Mouse (Mus musculus): ENCODE results near the gene Gm20605. TPM values are rescaled to one million over a fixed set of nuclear protein-coding genes. Genes with fewer than 3 reads are reported as not detected.

Gene Gm20605
- 17.5 TPM for polyA plus RNA-seq (2021)

DNA sequence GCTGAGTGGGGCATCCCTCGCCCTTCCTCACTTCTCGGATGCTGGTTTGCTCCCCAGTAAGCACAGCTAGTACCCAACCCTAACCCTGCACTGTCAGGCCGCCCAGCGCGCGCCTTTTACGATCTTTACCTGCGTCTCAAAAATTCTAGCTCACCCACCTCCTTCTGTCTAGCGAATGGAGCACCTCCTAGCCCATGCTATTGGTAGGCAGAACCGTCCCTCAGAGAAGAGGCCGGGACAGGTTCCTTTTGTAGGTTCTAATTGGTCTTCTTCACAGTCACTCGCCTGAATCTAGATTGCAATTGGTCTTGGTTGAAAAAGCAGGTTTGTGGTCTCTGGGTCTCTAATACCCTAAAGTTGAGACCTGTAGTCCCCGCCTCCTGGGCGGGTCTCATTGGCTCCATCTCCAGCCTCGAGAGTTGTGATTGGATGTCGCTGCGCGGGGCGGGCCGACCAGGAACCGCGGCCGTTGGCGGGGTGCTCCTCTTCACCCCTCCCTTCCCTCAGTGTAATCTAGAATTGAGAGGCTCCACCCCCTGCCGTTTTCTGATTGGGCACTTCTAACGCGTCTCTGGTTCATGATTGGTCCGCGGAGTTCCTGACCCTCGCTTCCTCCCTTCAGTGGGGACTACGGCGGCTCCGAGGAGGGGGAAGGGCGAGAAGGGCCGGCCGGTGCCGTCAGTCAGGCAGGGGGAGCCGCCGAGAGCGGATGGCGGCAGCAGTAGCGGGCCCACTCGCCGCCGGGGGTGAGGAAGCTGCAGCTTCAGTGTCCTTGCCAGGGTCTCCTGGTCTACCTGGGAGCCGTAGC lies at the start of gene Gm20605, which contains the start of the genes Fbxo24 and Lrch4:
TSS of gene Gm20605 (plus strand) at position 678 of the 808 bp plus-strand sequence.
TSS of gene Fbxo24 (minus strand) at position 505 of the 808 bp plus-strand sequence.
TSS of gene Lrch4 (plus strand) at position 624 of the 808 bp plus-strand sequence.
- POLR2A ChIA-PET: interaction anchor here (0.6 to 5.5 kb wide), 6 partner anchors 11 to 1832 kb away, joined by 3 to 31 read pairs (median 4); partner anchors contain the start of genes Pcolce and Tsc22d4
- CTCF ChIA-PET: interaction anchor here (1.2 to 4.3 kb wide), 4 partner anchors 10 to 24 kb away, joined by 3 to 17 read pairs (median 8); partner anchors contain the start of gene Pcolce
- peak; percentile 93 for ATAC-seq
- no peak for TF ChIP-seq CTCF (IDR thresholded peaks at IDR 0.05)
- in situ Hi-C loops (cut with MboI; ENCODE audit: low pct_unique_long_range_greater_than_20kb): no loop called here
- H3K27me3 ChIP-seq: no peaks in the 10 kb centered on the region
- DNase-seq (ENCODE audit: low read depth, low spot score): peak; percentile 100

DNA sequence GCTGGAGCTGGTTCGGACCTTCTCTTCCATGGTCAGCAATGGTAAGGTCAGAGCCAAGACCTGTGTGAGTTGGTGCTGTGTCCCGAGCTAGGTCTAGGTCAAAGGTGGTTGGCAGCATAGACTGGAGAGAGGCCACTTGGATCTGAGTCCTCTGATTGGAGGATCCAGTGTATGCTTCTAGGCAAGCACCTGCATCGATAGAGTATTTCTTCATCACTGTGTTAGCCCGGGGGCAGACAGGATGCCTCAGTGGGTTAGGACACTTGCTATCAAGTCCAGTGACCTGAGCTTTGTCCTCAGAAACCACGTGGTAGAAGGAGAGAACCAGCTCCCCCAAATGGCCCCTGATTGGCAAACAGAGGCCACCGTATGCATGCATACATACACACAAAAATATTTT lies 48.7 kb upstream of the Gm20605 start:
- no peak for ATAC-seq
- POLR2A ChIA-PET: no interaction called here
- peaks cover 5% of the 10 kb centered on the region for H3K27me3 ChIP-seq
- in situ Hi-C loops (cut with MboI; ENCODE audit: low pct_unique_long_range_greater_than_20kb): no loop called here
- CTCF ChIA-PET: no interaction called here
- no peak for DNase-seq (ENCODE audit: low read depth, low spot score)
- no peak for TF ChIP-seq CTCF (IDR thresholded peaks at IDR 0.05)

DNA sequence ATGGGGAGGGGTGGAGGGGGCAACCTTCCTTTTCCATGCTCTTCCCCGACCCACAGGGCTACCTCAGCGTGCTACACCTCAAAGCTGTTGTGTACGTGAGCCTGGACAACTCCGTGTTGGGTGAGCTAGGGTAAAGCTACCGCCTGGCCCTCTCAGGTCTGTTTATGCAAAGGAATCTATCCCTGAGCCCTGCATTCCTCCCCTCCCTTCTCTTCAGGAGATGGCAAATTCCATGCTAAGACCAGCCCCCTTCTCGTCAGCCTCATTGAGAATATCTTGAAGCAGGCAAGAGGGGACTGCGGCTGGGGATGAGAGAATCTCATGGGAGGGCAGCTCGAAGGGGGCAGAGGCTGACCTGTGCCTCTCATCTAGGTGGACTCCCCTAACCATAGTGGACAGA lies 46.3 kb upstream of the Gm20605 start:
- H3K27me3 ChIP-seq: peaks cover 5% of the 10 kb centered on the region
- CTCF ChIA-PET: no interaction called here
- in situ Hi-C loops (cut with MboI; ENCODE audit: low pct_unique_long_range_greater_than_20kb): no loop called here
- DNase-seq (ENCODE audit: low read depth, low spot score): no peak
- TF ChIP-seq CTCF (IDR thresholded peaks at IDR 0.05): no peak
- POLR2A ChIA-PET: no interaction called here
- ATAC-seq: no peak

DNA sequence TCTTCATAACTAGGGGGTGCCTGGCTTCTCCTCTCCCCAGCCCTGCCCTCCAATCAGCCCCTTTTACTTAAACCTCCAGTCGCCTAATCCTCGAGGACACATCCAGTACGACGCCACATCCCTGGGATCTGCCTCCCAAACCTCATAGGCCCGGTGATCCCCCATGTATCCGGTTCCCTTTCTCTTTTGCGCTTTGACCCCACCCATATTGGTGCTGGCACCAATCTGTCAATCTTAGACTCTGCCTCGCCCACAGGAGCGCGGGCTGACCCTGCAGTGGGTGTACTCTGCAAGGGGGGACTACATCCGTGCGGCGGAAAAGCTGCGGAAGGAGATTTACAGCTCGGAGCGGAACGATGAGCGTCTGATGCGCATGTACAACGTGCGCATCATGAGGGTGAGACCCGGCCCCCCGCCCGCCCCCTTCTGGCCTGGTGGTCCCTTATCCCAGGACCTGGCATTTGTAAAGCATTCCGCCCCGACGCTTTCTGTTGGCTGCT lies 45.3 kb upstream of the Gm20605 start:
- DNase-seq (ENCODE audit: low read depth, low spot score) (no peak), ATAC-seq (no peak)
- POLR2A ChIA-PET: no interaction called here
- peaks cover 5% of the 10 kb centered on the region for H3K27me3 ChIP-seq
- in situ Hi-C loops (cut with MboI; ENCODE audit: low pct_unique_long_range_greater_than_20kb): no loop called here
- CTCF ChIA-PET: no interaction called here
- TF ChIP-seq CTCF (IDR thresholded peaks at IDR 0.05): no peak

DNA sequence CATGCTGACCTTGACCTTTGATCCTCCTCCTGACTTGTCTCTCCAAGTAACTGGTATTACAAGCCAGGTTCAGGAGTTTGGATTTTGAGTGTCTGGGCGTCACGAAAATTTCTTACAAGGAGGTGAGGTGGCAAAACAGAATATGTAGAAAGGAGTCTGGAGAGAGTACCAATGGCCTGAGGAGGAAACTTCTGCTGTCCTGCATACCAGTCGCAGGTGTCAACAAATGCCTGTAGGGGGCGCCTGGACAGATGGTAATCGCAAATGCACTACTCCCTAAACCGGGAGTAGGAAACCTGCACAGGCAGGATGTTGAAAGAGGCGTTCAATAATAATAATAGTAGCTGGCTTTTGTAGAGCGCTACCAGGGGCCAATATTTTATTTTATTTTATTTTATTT lies 44.0 kb upstream of the Gm20605 start:
- peak; percentile 85 for TF ChIP-seq CTCF (IDR thresholded peaks at IDR 0.05)

DNA sequence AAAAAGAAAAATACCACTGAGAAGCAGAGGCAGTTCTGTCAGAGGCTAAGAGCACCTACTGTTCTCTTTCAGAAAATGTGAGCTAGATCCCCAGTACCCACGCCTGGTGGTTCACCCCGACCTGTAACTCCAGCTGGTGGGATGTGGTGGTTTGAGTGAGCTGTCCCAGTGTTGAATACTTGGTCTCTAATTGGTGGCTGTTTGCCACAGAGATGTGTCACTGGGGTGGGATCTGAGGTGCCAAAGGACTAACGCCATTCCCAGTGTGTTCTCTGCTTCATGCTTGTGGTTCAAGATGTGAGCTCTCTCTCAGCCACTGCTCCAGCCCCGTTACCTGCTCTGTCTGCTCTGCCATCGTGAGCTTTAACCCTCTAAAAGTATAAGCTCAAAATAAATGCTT lies 38.5 kb upstream of the Gm20605 start:
- ATAC-seq: no peak
- in situ Hi-C loops (cut with MboI; ENCODE audit: low pct_unique_long_range_greater_than_20kb): no loop called here
- H3K27me3 ChIP-seq: no peaks in the 10 kb centered on the region
- ChIA-PET POLR2A (no interaction called here), CTCF (interaction anchor here (0.9 kb wide), 1 partner anchor 67 kb away, joined by 3 read pairs; no protein-coding TSS in a partner anchor)
- no peak for TF ChIP-seq CTCF (IDR thresholded peaks at IDR 0.05)
- no peak for DNase-seq (ENCODE audit: low read depth, low spot score)

More for the DNA sequence above, 44.0 kb upstream of the Gm20605 start:
- ATAC-seq (no peak), DNase-seq (ENCODE audit: low read depth, low spot score) (no peak)
- CTCF ChIA-PET: interaction anchor here (1.4 kb wide), 1 partner anchor 29 kb away, joined by 3 read pairs; no protein-coding TSS in a partner anchor
- POLR2A ChIA-PET: no interaction called here
- H3K27me3 ChIP-seq: peaks cover 5% of the 10 kb centered on the region
- in situ Hi-C loops (cut with MboI; ENCODE audit: low pct_unique_long_range_greater_than_20kb): no loop called here

DNA sequence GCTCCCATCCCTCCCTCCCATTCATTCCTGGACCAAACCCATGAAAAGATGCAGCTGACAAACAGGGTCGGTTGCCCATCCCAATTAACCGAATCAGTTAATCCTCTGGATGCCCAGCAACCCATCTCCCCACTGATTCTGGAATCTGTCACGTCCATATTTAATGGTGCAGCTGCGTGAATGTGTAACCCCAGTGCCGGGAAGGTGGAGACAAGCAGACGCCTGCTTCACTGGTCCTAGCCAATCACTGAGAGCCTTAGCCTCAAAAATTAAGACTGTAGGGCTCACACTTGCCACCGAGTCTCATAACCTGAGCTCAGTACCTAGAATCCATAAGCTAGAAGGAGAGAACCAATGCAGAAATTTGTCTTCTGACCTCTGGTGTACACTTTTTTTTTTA lies 33.1 kb upstream of the Gm20605 start:
- in situ Hi-C loops (cut with MboI; ENCODE audit: low pct_unique_long_range_greater_than_20kb): no loop called here
- no peaks in the 10 kb centered on the region for H3K27me3 ChIP-seq
- ChIA-PET POLR2A (interaction anchor here (1.1 kb wide), 1 partner anchor 13 kb away, joined by 3 read pairs; no protein-coding TSS in a partner anchor), CTCF (no interaction called here)
- no peak for TF ChIP-seq CTCF (IDR thresholded peaks at IDR 0.05)
- ATAC-seq: no peak
- no peak for DNase-seq (ENCODE audit: low read depth, low spot score)

DNA sequence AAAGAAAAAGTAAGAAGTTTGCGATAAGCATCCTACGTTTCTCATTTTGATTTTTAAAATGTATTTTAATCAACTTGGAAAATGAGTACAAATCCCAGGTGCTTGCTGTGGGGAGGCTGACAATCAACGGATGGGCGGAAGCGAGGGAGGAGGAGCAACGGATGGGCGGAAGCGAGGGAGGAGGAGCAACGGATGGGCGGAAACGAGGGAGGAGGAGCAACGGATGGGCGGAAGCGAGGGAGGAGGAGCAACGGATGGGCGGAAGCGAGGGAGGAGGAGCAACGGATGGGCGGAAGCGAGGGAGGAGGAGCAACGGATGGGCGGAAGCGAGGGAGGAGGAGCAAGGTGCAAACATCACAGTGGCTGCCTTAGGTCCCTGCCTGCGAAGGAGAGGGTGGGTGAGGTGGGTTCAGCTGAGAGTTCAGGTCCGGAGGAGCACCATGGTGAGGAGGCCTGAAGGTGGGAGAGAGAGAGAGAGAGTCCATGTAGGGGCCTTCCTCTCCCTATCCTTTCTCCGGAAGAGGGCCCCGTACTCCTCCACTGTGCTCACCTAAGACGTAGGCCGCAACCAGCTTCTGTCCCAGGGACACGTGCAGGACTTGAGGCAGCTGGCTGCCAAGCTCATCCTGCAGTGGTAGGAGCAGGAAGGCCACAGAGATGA lies 32.2 kb upstream of the Gm20605 start:
- in situ Hi-C loops (cut with MboI; ENCODE audit: low pct_unique_long_range_greater_than_20kb): no loop called here
- no peak for DNase-seq (ENCODE audit: low read depth, low spot score)
- no peaks in the 10 kb centered on the region for H3K27me3 ChIP-seq
- ChIA-PET POLR2A (interaction anchor here (0.6 kb wide), 1 partner anchor 10 kb away, joined by 3 read pairs; no protein-coding TSS in a partner anchor), CTCF (no interaction called here)
- no peak for TF ChIP-seq CTCF (IDR thresholded peaks at IDR 0.05)
- ATAC-seq: no peak

DNA sequence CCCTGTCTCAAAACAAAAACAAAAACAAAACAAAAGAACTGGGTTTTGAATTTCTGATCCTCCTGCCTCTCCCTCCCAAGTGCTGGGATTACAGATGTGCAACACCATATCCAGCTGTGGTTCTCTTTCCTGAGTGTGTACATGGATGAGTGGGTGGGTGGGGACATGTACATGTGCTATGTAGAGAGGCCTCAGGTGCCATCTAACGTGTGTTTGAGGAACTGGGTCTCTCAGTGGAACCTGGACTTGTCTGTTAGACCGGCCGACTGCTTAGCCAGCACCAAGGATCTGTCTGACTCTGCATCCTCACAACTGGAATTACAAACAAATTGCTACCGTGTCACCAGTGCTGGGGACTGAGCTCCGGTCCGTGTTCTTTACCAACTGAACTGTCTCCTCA lies 31.4 kb upstream of the Gm20605 start:
- ChIA-PET POLR2A (interaction anchor here (1.0 kb wide), 1 partner anchor 66 kb away, joined by 5 read pairs; no protein-coding TSS in a partner anchor), CTCF (no interaction called here)
- in situ Hi-C loops (cut with MboI; ENCODE audit: low pct_unique_long_range_greater_than_20kb): no loop called here
- TF ChIP-seq CTCF (IDR thresholded peaks at IDR 0.05): no peak
- H3K27me3 ChIP-seq: no peaks in the 10 kb centered on the region
- DNase-seq (ENCODE audit: low read depth, low spot score): no peak
- ATAC-seq: no peak

DNA sequence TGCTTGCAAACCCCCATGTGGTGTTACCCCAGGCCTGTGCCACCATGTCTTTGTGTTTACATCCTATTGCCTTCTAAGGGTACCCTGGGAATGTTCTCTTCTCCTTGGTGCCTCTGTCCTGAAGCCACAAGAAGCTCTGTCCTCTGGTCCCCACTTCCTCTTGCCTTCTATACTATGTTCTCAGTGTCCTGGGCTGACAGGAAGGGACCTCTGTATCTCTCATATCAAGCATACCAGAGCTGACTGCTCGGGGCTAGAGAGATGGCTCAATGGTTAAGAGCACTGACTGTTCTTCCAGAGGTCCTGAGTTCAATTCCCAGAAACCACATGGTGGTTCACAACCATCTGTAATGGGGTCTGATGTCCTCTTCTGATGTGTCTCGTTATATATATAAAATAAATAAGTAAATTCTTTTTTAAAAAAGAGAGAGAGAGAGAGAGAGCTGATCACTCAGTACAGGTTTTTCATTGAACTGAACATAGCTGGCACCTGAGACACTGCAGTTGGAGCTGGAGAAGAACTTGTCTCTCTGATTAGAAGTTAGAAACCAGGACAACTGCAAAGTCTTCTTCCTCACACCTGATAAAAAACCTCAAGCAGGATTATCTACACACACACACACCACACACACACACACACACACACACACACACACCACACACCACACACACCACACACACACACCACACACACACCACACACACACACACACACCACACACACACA lies 30.7 kb upstream of the Gm20605 start:
- POLR2A ChIA-PET: interaction anchor here (1.0 kb wide), 1 partner anchor 67 kb away, joined by 5 read pairs; no protein-coding TSS in a partner anchor
- CTCF ChIA-PET: interaction anchor here (0.9 kb wide), 1 partner anchor 54 kb away, joined by 3 read pairs; no protein-coding TSS in a partner anchor
- TF ChIP-seq CTCF (IDR thresholded peaks at IDR 0.05): no peak
- DNase-seq (ENCODE audit: low read depth, low spot score) (no peak), ATAC-seq (no peak)
- no peaks in the 10 kb centered on the region for H3K27me3 ChIP-seq
- in situ Hi-C loops (cut with MboI; ENCODE audit: low pct_unique_long_range_greater_than_20kb): no loop called here
